Mouse (Mus musculus) thymus, postnatal 36 days (tissue): Measurements from ENCODE around the gene Rasl11b.
A peak's percentile ranks its signal among the peaks of the same experiment; 100 is the strongest.

ENCODE experiments used
- DNase-seq, 2 experiments: peaks; one replicate each; pipeline ENCODE4 v3.0.0; 2022; ENCODE audit warnings: mixed read lengths in 2 of 2

Rasl11b gene

DNA sequence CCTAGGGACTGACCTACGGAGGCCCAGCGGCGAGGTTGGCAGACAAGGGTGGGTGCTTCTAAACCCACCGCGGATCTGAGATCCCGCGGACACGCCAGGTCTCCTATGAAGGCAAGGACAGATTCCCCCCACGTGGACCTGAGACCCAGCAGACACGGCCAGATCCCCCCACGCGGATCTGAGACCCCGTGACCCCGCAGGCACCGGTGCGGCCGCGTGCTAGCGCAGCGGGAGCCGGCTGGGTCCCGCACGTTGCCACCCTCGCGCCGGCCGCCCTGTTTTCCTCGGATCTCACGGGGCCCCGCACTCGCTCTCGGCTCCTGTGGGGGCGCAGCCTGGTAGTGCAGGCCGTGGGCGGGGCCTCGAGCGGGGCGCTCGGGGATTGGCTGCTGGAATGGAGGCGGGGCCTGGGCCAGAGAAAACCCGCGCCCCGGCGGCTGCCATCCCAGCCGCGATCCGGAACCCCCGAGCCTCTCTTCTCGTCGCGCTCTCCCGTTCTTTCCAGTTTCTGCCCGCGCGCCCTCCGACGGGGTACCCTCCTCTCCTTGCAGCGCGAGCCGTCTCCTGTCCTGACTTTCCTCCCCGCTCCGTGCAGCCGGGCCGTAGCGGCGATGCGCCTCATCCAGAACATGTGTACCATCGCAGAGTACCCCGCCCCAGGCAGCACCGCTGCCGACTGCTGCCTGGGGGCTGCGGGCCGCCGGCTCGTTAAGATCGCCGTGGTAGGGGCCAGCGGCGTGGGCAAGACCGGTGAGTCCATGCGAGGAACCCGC is at the start of gene Rasl11b:
Rasl11b (plus strand) TSS at position 446 of the 773 bp plus-strand sequence.
- DNase-seq: peak; percentile 97

DNA sequence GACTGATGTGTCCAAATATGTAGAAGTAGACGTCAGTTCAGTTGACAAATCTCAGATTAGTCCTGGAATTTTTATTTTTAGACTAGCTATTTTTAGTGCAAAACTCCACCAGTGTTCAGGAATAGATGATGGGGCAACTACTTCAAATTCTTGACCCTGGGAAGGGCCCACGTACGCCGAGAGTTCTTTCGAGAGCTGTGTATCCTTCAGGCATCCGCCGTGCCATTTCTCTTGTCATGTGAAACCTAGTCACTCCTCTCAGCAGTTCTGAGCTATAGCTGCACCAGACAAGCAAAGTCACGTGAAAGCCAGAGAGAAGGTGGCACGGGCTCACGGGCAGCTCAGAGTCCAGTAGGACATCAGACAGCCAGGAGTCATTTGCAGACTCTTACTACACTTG is 47.5 kb upstream of the Rasl11b start:
- no peak for DNase-seq

DNA sequence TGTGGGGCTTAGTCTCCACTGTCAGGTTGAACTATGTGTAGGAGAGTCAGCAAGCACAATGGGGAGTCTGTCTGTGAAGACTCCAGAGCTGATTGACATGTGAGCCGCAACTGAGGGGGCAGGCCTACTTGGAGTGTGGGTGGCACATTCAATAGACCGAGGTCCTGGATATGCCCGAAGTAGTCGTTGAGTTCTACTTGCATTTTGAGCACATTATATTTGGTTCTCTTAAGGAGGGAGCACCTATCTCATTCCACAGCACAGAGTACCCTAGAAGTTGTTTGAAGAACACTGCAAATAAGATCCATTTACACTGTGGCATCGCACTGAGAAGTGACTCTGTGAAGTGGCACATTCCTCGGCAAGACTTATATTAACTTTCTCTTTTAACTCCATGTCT is 45.1 kb upstream of the Rasl11b start:
- no peak for DNase-seq

DNA sequence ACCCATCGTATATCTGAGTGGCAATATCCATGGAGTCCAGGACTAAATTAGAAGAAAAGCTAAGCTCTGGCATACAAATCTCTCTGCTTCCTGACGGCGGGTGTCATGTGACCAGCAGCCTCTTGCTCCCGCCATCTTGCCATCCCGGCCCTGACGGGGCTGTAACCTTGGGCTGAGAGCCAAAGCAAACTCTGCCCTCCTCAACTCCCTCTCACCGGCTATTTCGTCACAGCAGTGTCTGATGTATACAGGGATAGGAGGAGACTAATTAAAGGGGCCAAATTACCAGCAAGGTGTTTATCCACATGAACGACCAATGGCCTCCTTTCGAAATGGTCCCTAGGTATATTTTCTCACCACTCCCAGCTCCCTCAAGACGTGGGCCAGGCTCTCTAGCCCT is 43.3 kb upstream of the Rasl11b start:
- DNase-seq: no peak

DNA sequence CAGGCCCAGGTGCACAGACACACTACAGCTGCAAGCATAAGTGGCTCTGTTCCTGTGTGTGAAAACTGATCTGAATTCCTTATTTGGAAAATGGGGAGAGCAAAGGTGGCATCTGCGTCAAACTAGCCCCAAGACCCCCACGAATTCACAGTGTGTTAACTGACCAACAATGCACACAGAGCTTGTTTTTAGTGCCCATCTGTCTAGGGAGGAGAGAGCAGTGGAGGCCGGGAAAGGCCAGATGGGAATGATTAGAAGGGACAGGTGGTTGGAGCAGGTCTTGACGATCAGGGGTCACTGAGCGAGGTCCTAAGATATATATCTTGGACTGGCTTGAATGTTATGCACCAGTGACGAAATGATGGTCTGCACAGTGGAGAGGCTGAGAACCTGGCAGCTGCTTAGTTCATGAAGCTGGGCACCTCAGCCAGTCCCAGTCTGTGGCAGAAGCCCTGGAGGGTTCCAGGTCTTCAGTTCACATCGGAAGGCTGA is 39.2 kb upstream of the Rasl11b start:
- DNase-seq: no peak

DNA sequence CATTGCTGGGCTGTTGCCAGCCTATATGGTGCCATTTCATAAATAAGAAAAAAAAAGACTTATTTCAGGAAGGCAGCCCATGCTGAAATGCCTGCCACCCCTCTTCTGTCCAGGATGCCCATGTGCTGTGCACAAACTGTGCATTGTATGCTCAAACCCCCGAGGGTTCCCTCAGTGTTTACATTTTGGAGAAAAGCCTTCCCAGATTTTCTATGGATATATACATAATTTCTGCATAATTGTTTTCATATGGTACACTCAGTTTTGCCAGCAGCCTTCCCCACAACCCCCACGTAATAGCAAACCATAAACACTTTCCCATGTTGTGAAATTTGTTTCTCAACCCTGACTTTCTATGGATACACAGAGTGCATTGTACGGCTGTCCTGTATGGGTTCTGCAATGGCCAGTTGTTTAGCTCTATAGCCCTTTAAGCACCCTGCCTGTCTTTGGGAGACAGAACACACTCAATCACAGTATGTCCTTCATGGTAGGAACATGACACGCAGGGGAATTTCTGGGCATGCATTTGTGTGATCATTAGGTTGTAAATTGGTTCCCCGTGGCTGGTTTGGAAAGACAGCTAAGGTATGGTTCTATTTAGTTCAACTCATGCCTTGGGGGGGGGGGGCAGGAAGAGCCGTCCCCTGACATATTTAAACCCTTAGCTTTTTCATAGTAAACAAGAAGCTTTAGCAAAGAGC is 36.0 kb upstream of the Rasl11b start:
- DNase-seq: no peak

DNA sequence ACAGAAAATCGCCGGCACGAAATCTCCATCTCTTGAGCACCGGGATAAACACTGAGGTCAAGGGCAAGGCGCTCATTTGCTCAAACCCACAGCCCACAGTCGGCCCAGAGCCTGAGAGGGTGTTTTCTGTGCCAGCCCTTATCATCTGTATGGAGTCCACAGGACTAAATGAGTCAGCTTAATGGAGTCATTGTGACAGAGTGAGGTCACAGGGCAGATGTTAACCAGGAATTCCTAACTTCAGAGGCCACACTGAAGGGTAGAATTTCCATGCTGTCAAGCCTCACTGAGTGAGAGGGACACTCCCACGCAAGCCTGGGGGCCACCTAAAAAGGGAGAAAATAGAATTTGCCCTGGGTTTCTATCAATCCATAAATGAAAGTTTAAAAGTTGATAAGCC is 35.2 kb upstream of the Rasl11b start:
- DNase-seq: no peak

DNA sequence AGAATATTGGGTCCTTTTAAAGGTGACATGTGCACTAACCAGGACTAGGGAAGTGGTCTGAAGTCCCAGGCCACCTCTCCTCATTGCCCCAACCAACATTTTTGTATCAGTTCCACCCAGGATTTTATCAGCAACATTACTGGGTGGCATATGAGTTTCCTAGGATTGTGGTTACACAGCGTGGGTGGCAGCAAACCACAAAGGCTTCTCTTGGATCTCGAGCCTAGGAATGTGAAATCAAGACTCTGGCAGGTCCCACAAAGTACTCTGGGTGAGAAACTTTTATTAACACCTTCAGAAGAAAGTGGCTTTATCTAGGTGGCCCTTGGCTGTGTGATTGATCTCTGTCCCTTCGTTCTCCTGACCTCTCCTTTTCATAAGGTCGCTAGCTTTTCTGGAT is 34.7 kb upstream of the Rasl11b start:
- DNase-seq: no peak

DNA sequence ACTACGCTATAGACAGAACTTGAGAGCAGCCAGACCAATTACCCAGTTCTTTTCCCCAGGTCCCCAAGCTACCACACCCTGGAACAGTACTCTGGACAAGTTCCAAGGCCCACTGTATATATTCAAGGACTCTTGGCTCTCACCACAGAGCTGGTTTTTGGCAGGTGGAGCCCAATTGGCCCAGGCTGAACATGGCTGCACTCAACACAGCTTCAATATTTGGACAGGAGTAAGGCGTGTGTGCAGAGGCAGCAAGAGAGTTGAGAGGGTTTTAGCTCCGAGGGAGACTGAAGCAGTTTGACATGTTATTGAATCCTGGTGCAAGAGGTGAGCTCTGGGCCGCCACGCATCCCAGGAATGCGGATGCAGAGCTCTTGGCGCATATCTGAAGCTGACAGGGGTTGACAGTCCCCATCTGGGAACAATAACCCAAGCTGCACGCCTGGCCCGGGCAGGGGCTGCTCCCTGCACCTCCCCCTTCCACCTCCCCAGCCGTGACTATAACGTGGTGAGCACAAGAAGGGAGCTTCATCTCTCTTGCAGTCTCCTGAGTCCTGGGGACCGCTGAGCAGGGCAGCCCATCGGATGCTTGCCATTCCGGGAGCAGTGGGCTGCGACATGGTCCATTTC is 33.7 kb upstream of the Rasl11b start:
- no peak for DNase-seq

DNA sequence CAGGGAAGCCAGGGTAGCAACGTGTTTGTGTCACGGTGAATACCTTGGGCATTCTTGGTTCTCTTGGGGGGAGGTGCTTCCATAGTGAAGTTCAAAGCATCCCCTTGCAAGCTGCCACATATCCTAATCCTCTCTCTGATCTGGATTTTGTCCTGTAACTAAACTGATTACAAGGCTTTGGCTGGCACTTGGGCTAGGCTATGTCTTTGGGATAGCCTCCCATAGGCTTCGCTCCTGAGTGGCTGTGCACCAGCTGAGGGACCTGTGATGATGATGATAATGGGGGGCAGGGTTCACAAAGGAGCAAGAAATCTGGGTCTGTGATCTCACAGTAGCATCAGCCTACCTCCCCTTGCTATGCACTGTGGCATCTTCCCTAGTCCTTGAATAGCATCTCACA is 33.1 kb upstream of the Rasl11b start:
- DNase-seq: no peak

DNA sequence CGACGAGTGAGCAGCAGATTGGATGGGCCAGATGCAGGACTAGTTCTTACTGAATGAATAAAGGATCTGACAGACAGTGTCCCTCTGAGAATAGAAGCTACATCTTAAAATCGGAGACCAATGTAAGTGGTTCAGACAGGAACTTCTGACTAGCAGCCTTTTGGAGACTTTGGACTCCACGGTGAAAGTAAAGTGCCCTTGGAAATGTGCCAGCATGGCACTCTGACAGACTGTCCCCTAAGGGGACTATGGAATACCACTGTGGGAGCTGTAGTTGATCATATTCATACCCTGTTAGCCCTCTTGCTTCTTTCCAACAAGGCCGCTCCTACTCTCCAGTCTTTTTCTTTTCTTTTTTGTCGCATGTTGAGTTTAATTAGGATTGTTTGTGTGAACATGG is 31.9 kb upstream of the Rasl11b start:
- DNase-seq: no peak

DNA sequence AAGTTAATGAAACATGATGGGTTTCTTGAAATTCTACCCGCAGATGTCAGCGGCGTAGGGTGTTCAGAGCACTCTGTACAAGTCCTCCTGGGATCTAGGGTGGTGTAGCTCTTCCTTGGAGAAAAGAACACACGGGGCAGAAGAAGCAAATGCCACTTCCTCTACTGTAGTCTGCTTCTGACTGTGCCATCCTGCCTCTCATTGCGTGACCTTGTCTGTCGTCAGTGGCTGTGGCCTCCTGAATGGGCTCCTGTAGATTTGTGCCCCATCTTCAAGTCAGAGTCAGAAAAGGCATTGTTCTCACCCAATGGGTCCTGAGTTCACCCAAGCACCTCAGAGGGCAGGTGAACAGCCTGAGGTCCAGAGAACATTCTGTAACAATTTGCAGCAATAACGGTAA is 30.5 kb upstream of the Rasl11b start:
- no peak for DNase-seq

DNA sequence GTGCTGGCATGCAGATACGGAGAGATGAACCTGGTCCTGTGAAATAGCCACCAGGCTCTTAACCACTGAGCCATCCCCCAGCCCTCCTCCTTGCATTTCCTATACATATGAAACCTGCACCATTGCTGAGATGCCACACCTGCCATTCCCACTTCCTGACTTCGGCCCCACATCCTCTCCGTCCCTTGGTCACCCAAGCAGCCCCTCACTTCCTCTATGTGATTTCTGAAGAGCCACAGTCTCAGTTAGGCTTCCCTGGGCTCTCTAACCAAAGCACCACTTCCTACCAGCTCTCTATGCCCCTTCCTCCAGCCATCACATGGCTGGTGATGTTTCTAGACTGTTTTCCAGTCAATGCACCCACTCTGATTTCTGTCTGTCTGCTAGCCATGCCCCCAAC is 28.4 kb upstream of the Rasl11b start:
- no peak for DNase-seq

DNA sequence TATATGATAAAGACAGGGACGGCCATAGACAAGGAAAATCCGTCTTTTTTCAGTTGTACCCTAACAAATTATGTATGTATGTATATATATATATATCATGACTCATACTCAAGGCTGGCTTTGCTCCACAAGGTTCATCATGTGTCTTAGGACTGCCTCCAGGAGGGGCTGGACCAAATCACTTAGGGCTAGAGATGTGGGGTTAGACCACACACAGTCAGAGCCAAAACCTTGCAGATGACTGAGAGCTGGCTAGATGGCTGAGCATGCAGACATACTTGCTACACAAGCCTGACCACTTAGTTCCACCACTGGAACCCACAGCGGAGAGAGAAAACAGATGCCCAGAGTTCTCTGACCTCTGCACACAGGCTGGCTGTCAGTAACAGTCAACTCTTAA is 27.0 kb upstream of the Rasl11b start:
- no peak for DNase-seq

DNA sequence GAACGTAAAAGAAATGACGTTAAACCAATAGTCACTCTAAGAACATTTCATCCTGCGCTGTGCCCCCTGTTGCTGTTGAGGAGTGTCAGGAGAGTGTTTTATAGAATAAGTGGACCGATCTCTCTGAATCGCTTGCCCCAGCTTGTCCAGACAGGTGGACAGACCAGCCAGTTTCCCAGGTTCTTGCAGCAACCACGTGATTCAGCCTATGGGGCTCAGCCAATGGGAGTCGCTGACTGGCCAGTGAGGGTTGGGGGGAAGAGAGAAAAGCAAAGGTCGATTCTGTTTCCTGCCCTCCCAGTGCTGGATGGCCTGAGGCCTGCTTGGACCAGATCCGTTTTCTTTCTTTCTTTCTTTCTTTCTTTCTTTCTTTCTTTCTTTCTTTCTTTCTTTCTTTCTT is 23.3 kb upstream of the Rasl11b start:
- DNase-seq: no peak

DNA sequence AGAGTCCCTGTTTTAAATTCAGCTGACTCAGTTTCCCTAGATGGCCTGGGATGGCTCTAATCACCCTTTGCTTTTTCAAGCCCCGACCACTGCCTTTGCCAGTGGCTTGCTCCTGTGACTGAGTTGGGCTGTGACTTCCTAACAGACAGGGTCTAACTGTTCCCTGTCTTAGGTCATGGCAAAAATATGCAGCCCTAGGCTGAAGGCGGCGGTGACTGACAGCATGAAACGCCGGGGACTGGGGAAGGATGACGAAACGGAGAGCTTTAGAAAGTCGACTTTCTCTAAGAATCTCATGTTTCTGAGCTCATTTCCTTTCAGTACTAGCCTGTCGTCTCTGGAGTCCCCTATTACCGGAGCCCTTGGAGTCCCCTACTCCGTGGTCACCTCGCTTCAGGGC is 22.9 kb upstream of the Rasl11b start:
- no peak for DNase-seq

DNA sequence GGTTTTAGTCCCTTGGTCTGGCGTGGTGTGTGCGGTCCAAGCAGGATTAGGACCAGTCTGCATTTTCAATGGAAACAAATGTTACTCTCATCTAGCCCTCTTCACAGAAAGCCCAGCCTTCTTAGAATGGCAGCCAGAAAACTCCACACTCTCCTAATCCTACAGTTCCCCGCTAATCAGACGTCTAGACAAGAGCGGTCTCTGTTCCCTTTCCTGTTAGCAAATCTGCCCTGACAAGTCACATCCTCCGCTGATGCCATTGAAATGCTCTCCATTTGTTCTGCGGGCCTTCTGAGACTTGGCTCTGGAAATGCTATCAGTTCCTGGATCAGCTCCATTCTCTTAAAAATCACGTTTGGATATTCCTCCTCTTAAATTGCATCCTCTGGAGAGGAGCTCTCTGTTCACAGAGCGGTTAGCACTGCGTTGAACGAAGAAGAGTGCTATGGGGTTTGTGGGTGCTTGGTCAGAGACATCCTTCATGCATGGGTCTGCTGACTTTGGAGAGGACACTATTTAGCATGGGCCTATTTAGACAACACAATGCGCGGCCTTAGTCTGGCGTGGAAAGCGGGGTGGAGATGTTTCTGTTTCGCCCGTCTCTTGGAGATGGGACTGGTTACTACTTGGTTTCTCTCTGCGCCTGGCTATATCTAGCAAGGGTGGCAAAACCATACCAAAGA is 21.8 kb upstream of the Rasl11b start:
- DNase-seq: no peak

DNA sequence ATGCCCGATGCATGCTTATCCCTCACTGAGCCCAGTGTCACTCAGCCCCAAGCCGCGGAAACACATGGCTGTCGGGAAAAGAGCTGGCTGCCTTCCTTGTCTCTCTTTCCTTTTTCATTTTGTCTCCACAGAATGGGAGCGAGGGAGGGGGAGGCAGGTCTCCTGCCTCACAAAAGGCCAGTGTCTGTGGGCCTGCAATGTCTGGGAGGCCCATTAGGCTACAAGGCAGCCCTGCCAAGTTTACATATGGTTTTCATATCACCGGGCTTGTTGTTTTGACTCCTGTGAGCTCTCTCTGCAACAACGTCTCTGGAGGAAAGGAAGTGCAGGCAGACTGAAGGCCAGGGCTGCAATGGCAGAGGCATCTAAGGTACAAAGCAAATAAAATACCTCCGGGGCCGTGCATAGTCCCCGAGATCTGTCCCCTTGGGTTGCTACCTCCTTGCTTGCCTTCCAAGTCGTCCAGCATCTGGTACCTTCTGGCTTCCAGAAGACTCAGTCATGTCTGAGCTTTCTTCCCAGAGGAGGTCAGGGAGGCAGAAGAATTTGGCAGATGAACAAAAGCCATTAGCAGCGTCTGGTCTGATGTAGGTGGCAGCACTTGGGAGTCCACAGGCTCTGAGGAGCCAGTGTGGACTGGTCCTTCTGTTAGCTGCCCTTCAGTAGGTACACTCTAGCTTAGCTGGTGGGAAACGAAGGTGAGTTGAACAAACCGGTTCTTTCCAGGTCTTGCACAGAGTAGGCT is 19.4 kb upstream of the Rasl11b start:
- no peak for DNase-seq

DNA sequence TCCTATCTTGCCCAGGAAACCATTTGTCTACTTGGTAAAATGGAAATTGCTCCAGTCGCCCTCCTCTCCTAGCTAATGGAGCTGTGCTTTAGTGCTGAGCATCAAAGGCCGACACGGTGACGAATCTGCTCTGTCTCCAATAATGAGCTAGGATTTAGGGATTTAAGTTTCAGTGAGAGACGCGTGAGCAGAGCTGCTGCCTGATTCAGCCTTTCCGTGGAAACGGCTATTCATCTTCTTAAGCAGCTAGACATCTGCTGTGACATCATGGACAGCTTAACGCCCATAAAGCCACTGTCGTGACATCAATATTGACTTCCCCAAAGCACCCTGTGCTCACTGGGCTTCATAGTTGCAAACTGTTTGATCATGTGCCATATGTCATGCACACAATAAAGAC is 14.9 kb upstream of the Rasl11b start:
- DNase-seq: no peak

DNA sequence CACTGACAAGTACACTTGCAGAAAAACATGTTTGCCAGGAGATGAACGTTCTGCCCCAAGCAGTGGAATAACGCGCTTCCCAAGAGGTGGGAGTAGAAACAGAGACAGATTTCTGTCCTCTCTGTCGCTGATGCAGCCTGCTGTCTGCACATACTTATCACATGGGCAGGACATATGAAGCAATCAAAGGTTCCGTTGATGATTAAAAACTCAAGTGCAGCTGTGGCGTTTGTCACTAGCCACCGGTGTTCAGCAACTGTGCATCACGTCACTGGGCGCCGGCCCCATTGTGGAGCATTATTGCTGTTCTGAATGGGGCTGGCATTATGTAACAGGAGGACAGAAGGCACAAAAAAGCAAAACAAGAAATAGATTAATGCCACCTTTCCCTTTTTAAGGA is 12.0 kb upstream of the Rasl11b start:
- no peak for DNase-seq

DNA sequence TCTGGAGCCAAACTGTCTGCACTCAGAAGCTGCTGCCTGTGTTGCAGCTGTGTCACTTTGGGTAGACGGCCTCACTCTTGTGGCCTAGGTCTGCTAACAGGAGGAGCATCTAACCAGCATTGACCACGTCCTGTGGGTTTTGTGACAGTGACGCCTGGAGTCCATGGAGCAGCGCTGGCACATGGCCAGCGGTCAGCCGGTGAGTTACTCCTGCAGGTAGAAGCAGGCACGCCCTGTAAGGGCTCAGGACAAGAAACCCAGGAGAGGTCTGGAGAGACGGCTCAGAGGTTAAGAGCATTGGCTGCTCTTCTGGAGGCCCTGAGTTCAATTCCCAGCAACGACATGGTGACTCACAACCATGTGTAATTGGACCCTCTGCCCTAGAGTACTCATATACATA is 10.5 kb upstream of the Rasl11b start:
- no peak for DNase-seq

DNA sequence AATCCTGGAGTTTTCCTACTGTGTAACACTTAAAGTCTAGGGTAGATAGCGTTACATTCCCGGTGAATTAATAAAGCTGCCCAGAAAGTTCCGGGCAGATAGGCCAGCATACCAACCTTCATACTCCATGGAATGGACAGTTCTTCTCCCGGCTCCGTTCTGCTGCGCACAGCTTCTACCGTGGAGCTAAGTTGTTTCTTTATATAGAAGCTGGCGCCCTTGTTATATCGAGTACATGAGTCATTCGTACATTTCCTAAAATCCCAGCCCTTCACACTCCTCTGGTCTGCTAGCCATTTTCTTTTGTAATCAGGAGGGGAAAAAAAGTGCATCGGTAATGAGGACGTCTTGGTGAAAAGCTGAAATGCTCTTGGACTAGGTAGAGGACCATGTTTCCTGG is 7.0 kb upstream of the Rasl11b start:
- no peak for DNase-seq

DNA sequence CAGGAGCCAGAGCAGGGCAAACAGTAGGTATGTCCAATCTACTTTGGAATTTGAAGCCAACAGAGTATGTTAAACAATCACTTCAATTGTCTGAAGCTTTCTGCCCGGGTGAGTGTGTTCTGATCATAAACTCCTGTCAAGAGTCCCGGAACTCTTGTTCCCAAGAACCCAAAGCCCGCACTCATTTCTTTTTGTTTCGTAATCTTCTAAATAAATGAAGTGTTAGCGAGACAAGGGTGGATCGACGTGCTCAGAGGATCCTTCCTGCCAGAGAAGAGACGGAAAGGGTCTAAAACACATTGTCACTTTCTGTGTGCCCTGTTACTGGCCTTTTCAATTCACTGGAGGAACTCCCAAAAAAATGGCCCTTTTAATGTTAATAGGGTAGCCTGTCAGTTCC is 6.2 kb upstream of the Rasl11b start:
- no peak for DNase-seq
